Mouse (Mus musculus) heart, embryonic 13.5 days (tissue): ENCODE measurements around the gene Clgn. TPM values are rescaled to one million over a fixed set of nuclear protein-coding genes. Genes with fewer than 3 reads are reported as not detected.
"Not testable (repeated sequence)": the region's sequence is repeated elsewhere in the genome, so short reads cannot be mapped to it uniquely, and the experiment has no call there.

Experiments
- ATAC-seq: fragments of 200-750 bp; cut with Nextera tagmentation; 2 replicates; pipeline ENCODE4 v1.8.0; 2017; ENCODE audit warnings: moderate TSS enrichment; ENCODE audit not compliant: insufficient number of reproducible peaks, low FRiP score, low TSS enrichment; ENCODE audit errors: extremely low read depth
- H3K27ac ChIP-seq: fragments of 300-500 bp; sonication (generic); replicated peaks from 2 replicates; pipeline ENCODE4 v1.5.1; 2015; ENCODE audit warnings: moderate library complexity, mild to moderate bottlenecking, inconsistent platforms
- H3K27me3 ChIP-seq: fragments of 300-500 bp; sonication (generic); replicated peaks from 2 replicates; pipeline ENCODE4 v1.6.1; 2015; ENCODE audit warnings: mild to moderate bottlenecking, inconsistent platforms
- H3K36me3 ChIP-seq: fragments of 300-500 bp; sonication (generic); 2 replicates; pipeline ENCODE4 v1.6.1; 2015; ENCODE audit warnings: mild to moderate bottlenecking, inconsistent platforms
- H3K4me1 ChIP-seq: fragments of 300-500 bp; sonication (generic); 2 replicates; pipeline ENCODE4 v1.6.1; 2015; ENCODE audit warnings: inconsistent platforms
- H3K4me2 ChIP-seq: fragments of 300-500 bp; sonication (generic); 2 replicates; pipeline ENCODE4 v1.6.1; 2015; ENCODE audit warnings: inconsistent platforms, mild to moderate bottlenecking, moderate library complexity
- H3K4me3 ChIP-seq: fragments of 300-500 bp; sonication (generic); 2 replicates; pipeline ENCODE4 v1.5.1; 2015; ENCODE audit warnings: moderate library complexity, mild to moderate bottlenecking, inconsistent platforms
- H3K9ac ChIP-seq: fragments of 300-500 bp; sonication (generic); 2 replicates; pipeline ENCODE4 v1.6.1; 2015; ENCODE audit warnings: inconsistent platforms, mild to moderate bottlenecking, moderate library complexity
- H3K9me3 ChIP-seq: fragments of 300-500 bp; sonication (generic); 2 replicates; pipeline ENCODE4 v1.6.1; 2016; ENCODE audit warnings: inconsistent platforms
- WGBS: fragments of 180-500 bp; shearing (Covaris S2); methylation state at CpG from one replicate; pipeline ENCODE4 v1.1.7; 2015; ENCODE audit warnings: mixed read lengths; 5-methylcytosine and 5-hydroxymethylcytosine counted together
- polyA plus RNA-seq: library from polyadenylated mRNA; unstranded; fragments of >200 nt; fragmentation: Nextera tagmentation; extraction: Ambion mirVana; gene quantifications from 2 replicates; pipeline ENCODE4 v1.2.1, GENCODE M21; 2015

Clgn gene
- polyA plus RNA-seq, 1 experiment from 2014 or later: 0.09 TPM

GRCm38 (mm10) chr8:83425202-83425601 lies 35.5 kb downstream of the Clgn start:
- Histone ChIP-seq H3K9ac (no peak overlapping the region), H3K27ac (no peak overlapping the region), H3K9me3 (no peaks in the 10 kb centered on the region), H3K4me3 (no peak overlapping the region), H3K4me1 (peaks cover 18% of the 10 kb centered on the region), H3K4me2 (no peak overlapping the region), H3K27me3 (peaks cover 78% of the 10 kb centered on the region), H3K36me3 (no peaks in the 10 kb centered on the region)
- no peak for ATAC-seq
- 86% methylated on average over 6 of the region's 6 CpGs for WGBS

GRCm38 (mm10) chr8:83426104-83426759 lies 36.6 kb downstream of the Clgn start:
- Histone ChIP-seq H3K36me3 (no peaks in the 10 kb centered on the region), H3K4me1 (peaks cover 18% of the 10 kb centered on the region), H3K4me3 (no peak overlapping the region), H3K4me2 (peak overlapping the region; percentile 19; the same call in 1 of the 2 replicates), H3K9ac (no peak overlapping the region), H3K27me3 (peaks cover 80% of the 10 kb centered on the region), H3K27ac (no peak overlapping the region), H3K9me3 (no peaks in the 10 kb centered on the region)
- 53% methylated on average over 11 of the region's 11 CpGs for WGBS
- ATAC-seq: no peak

- H3K36me3 ChIP-seq: no peaks in the 10 kb centered on the region
- 30% methylated on average over 7 of the region's 7 CpGs for WGBS
- H3K4me1 ChIP-seq: peaks cover 18% of the 10 kb centered on the region
- H3K9me3 ChIP-seq: no peaks in the 10 kb centered on the region
- H3K9ac ChIP-seq: no peak overlapping the region
- no peak for ATAC-seq
- H3K27ac ChIP-seq: no peak overlapping the region
- H3K27me3 ChIP-seq: peaks cover 77% of the 10 kb centered on the region
- no peak overlapping the region; the same call in 1 of the 2 replicates for H3K4me2 ChIP-seq
- H3K4me3 ChIP-seq: no peak overlapping the region
These were observed 37.3 kb downstream of the Clgn start for GRCm38 (mm10) chr8:83426949-83427348.

GRCm38 (mm10) chr8:83428621-83429020 lies 39.0 kb downstream of the Clgn start:
- ATAC-seq, H3K4me3 ChIP-seq, H3K9ac ChIP-seq, H3K4me2 ChIP-seq, H3K36me3 ChIP-seq, H3K9me3 ChIP-seq, H3K27ac ChIP-seq: not testable (repeated sequence)
- 75% methylated on average over 3 of the region's 3 CpGs for WGBS
- H3K27me3 ChIP-seq: peaks cover 75% of the 10 kb centered on the region
- H3K4me1 ChIP-seq: peaks cover 18% of the 10 kb centered on the region

GRCm38 (mm10) chr8:83429071-83429524 lies 39.4 kb downstream of the Clgn start:
- Histone ChIP-seq H3K27me3 (peaks cover 75% of the 10 kb centered on the region), H3K4me3 (no peak overlapping the region), H3K9me3 (no peaks in the 10 kb centered on the region), H3K27ac (no peak overlapping the region), H3K4me1 (peaks cover 18% of the 10 kb centered on the region), H3K9ac (no peak overlapping the region), H3K36me3 (peaks cover 13% of the 10 kb centered on the region), H3K4me2 (no peak overlapping the region)
- 51% methylated on average over 4 of the region's 4 CpGs for WGBS
- ATAC-seq: no peak

- Histone ChIP-seq H3K9me3 (no peaks in the 10 kb centered on the region), H3K36me3 (peaks cover 38% of the 10 kb centered on the region), H3K4me3 (no peak overlapping the region), H3K4me1 (peaks cover 14% of the 10 kb centered on the region), H3K27ac (no peak overlapping the region), H3K27me3 (peaks cover 15% of the 10 kb centered on the region; the same call in 1 of the 2 replicates), H3K4me2 (no peak overlapping the region), H3K9ac (no peak overlapping the region)
- 75% methylated on average over 1 of the region's 1 CpGs for WGBS
- ATAC-seq: no peak
These were observed 47.4 kb downstream of the Clgn start for GRCm38 (mm10) chr8:83437077-83437476.

- Histone ChIP-seq H3K4me2 (peak overlapping the region; percentile 83), H3K27ac (peak overlapping the region; percentile 83), H3K9me3 (no peaks in the 10 kb centered on the region), H3K4me3 (peak overlapping the region; percentile 91), H3K9ac (peak overlapping the region; percentile 92), H3K36me3 (peaks cover 13% of the 10 kb centered on the region), H3K27me3 (no peaks in the 10 kb centered on the region), H3K4me1 (peaks cover 17% of the 10 kb centered on the region)
- no peak for ATAC-seq
- 2% methylated on average over 29 of the region's 29 CpGs for WGBS
These were observed 52.1 kb downstream of the Clgn start for GRCm38 (mm10) chr8:83441656-83442242.

- H3K27ac ChIP-seq: peak overlapping the region; percentile 83
- peak; percentile 99 for ATAC-seq
- H3K4me3 ChIP-seq: peak overlapping the region; percentile 91
- H3K9ac ChIP-seq: peak overlapping the region; percentile 92
- H3K9me3 ChIP-seq: no peaks in the 10 kb centered on the region
- H3K4me1 ChIP-seq: peaks cover 17% of the 10 kb centered on the region
- WGBS: under 1% methylated on average over 64 of the region's 64 CpGs
- peak overlapping the region; percentile 83 for H3K4me2 ChIP-seq
- H3K36me3 ChIP-seq: peaks cover 6% of the 10 kb centered on the region
- H3K27me3 ChIP-seq: no peaks in the 10 kb centered on the region
These were observed 52.8 kb downstream of the Clgn start for GRCm38 (mm10) chr8:83442243-83443051.

GRCm38 (mm10) chr8:83443052-83443400 lies 53.4 kb downstream of the Clgn start:
- no peaks in the 10 kb centered on the region for H3K27me3 ChIP-seq
- 33% methylated on average over 5 of the region's 5 CpGs for WGBS
- peak overlapping the region; percentile 69 for H3K9ac ChIP-seq
- peaks cover 17% of the 10 kb centered on the region for H3K4me1 ChIP-seq
- no peaks in the 10 kb centered on the region for H3K9me3 ChIP-seq
- H3K36me3 ChIP-seq: peaks cover under 1% of the 10 kb centered on the region
- H3K4me3 ChIP-seq: peak overlapping the region; percentile 91
- peak overlapping the region; percentile 83 for H3K4me2 ChIP-seq
- H3K27ac ChIP-seq: peak overlapping the region; percentile 69
- no peak for ATAC-seq

- WGBS: 74% methylated on average over 1 of the region's 1 CpGs
- H3K4me2 ChIP-seq: no peak overlapping the region
- no peaks in the 10 kb centered on the region for H3K4me1 ChIP-seq
- H3K27ac ChIP-seq: no peak overlapping the region
- H3K9ac ChIP-seq: no peak overlapping the region
- no peak for ATAC-seq
- no peaks in the 10 kb centered on the region for H3K36me3 ChIP-seq
- H3K4me3 ChIP-seq: no peak overlapping the region
- H3K27me3 ChIP-seq: no peaks in the 10 kb centered on the region
- H3K9me3 ChIP-seq: no peaks in the 10 kb centered on the region
These were observed 60.3 kb downstream of the Clgn start for GRCm38 (mm10) chr8:83449960-83450359.

- H3K4me1 ChIP-seq: no peaks in the 10 kb centered on the region
- no peak overlapping the region for H3K9ac ChIP-seq
- ATAC-seq: no peak
- H3K27ac ChIP-seq: no peak overlapping the region
- H3K27me3 ChIP-seq: no peaks in the 10 kb centered on the region
- no peaks in the 10 kb centered on the region for H3K36me3 ChIP-seq
- WGBS: 20% methylated on average over 3 of the region's 3 CpGs
- H3K4me2 ChIP-seq: no peak overlapping the region
- H3K9me3 ChIP-seq: no peaks in the 10 kb centered on the region
- H3K4me3 ChIP-seq: no peak overlapping the region
These were observed 61.4 kb downstream of the Clgn start for GRCm38 (mm10) chr8:83451056-83451455.
